Mouse (Mus musculus) forebrain, embryonic 11.5 days (tissue): Measurements from ENCODE around the gene Camk1d. TPM values are rescaled to one million over a fixed set of nuclear protein-coding genes. Genes with fewer than 3 reads are reported as not detected.

Experiments
- ATAC-seq: fragments of 200-750 bp; cut with Nextera tagmentation; replicated peaks from 2 replicates; pipeline ENCODE4 v1.8.0; 2017; ENCODE audit warnings: moderate TSS enrichment; ENCODE audit not compliant: low FRiP score
- DNase-seq: peaks from one replicate; pipeline ENCODE4 v3.0.0-alpha.2; 2017; ENCODE audit warnings: low spot score
- H3K27ac ChIP-seq: fragments of 300-500 bp; sonication (generic); 2 replicates; pipeline ENCODE4 v1.5.1; 2014; ENCODE audit warnings: low read depth, low read length
- H3K27me3 ChIP-seq: fragments of 300-500 bp; sonication (generic); 2 replicates; pipeline ENCODE4 v1.6.1; 2014; ENCODE audit warnings: mild to moderate bottlenecking, low read length, mixed read lengths; ENCODE audit not compliant: control insufficient read depth, insufficient read depth
- H3K36me3 ChIP-seq: fragments of 300-500 bp; sonication (generic); 2 replicates; pipeline ENCODE4 v1.6.1; 2014; ENCODE audit warnings: mild to moderate bottlenecking, low read length, moderate library complexity, mixed read lengths; ENCODE audit not compliant: control insufficient read depth, insufficient read depth
- H3K4me1 ChIP-seq: fragments of 300-500 bp; sonication (generic); replicated peaks from 2 replicates; pipeline ENCODE4 v1.6.1; 2014; ENCODE audit warnings: low read length, mixed read lengths; ENCODE audit not compliant: control insufficient read depth, insufficient read depth
- H3K4me2 ChIP-seq: fragments of 300-500 bp; sonication (generic); 2 replicates; pipeline ENCODE4 v1.6.1; 2014; ENCODE audit warnings: low read depth, mild to moderate bottlenecking, low read length, moderate library complexity, mixed read lengths; ENCODE audit not compliant: severe bottlenecking
- H3K4me3 ChIP-seq: fragments of 300-500 bp; sonication (generic); 2 replicates; pipeline ENCODE4 v1.5.1; 2014; ENCODE audit warnings: low read depth, low read length
- H3K9ac ChIP-seq: fragments of 300-500 bp; sonication (generic); 2 replicates; pipeline ENCODE4 v1.6.1; 2014; ENCODE audit warnings: low read length
- H3K9me3 ChIP-seq: fragments of 300-500 bp; sonication (generic); 2 replicates; pipeline ENCODE4 v1.6.1; 2016; ENCODE audit warnings: low read length, mixed read lengths; ENCODE audit not compliant: control insufficient read depth
- WGBS: fragments of 180-500 bp; shearing (Covaris S2); extraction: QIAGEN DNeasy Blood & Tissue Kit; methylation state at CpG from one replicate; pipeline ENCODE4 v1.1.7; 2014; 5-methylcytosine and 5-hydroxymethylcytosine counted together
- polyA plus RNA-seq: library from polyadenylated mRNA; unstranded; fragments of >200 nt; fragmentation: Nextera tagmentation; extraction: Ambion mirVana; gene quantifications from 2 replicates; pipeline ENCODE4 v1.2.1, GENCODE M21; 2014

Gene Camk1d
- polyA plus RNA-seq: 2.1 and 2.2 TPM in 2 replicates

- Histone ChIP-seq H3K27me3 (peaks cover 14% of the 10 kb centered on the region), H3K9me3 (no peaks in the 10 kb centered on the region; the same call in 1 of the 2 replicates)
Measured at GRCm38 (mm10) chr2:5714211-5715053, at the start of gene Camk1d. Gene Camk1d, minus strand, starts transcription at chr2:5714515.

GRCm38 (mm10) chr2:5762031-5762430 is 47.7 kb upstream of the Camk1d start:
- H3K27ac ChIP-seq: no peak overlapping the region
- no peak for ATAC-seq
- DNase-seq: no peak
- H3K9me3 ChIP-seq: no peaks in the 10 kb centered on the region
- no peak overlapping the region for H3K4me3 ChIP-seq
- WGBS: 87% methylated on average over 3 of the region's 3 CpGs
- H3K4me2 ChIP-seq: no peak overlapping the region
- H3K4me1 ChIP-seq: no peaks in the 10 kb centered on the region
- no peaks in the 10 kb centered on the region for H3K27me3 ChIP-seq
- no peak overlapping the region for H3K9ac ChIP-seq
- H3K36me3 ChIP-seq: no peaks in the 10 kb centered on the region

More at GRCm38 (mm10) chr2:5714211-5715053, at the start of gene Camk1d:
- DNase-seq: peak; percentile 87
- ATAC-seq: peak; percentile 76
- H3K27ac ChIP-seq: no peak within 1 kb of the TSS
- H3K4me3 ChIP-seq: peak within 1 kb of the TSS; percentile 70
- H3K9ac ChIP-seq: peak within 1 kb of the TSS; percentile 68
- peaks cover 7% of the 10 kb centered on the region; the same call in 1 of the 2 replicates for H3K4me1 ChIP-seq
- WGBS: under 1% methylated on average over 69 of the region's 80 CpGs
- no peaks in the 10 kb centered on the region for H3K36me3 ChIP-seq
- H3K4me2 ChIP-seq: peak within 1 kb of the TSS; percentile 100

DNA sequence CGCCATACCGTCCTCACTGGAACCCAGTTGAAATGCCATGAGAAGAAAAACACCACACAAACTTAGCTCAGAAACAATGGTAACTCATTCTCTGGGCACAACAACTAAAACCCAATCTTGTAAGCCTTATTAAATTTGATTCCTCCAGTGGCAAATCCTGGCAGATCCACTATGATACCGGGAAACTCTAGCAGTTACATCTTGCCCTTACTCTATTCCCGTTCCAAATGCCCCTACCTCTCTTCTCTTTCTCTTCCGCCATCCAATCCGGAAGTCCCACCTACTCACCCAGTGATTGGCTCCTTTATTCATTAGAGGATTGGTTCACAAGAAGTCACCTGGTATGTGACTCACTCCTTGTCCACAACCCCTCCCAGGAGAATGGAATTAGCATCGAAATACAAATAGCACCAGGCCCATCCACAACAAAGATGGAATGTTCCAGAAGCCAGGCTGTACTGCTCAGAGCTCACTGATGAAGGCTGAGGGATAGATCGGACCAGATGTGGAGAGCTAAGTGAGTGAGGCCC is 46.2 kb upstream of the Camk1d start:
- 90% methylated on average over 8 of the region's 8 CpGs for WGBS
- ATAC-seq (no peak), DNase-seq (no peak)
- H3K27ac ChIP-seq: no peak overlapping the region
- no peaks in the 10 kb centered on the region for H3K36me3 ChIP-seq
- H3K27me3 ChIP-seq: no peaks in the 10 kb centered on the region
- H3K4me1 ChIP-seq: no peaks in the 10 kb centered on the region
- no peaks in the 10 kb centered on the region for H3K9me3 ChIP-seq
- no peak overlapping the region for H3K9ac ChIP-seq
- H3K4me3 ChIP-seq: no peak overlapping the region
- H3K4me2 ChIP-seq: no peak overlapping the region

DNA sequence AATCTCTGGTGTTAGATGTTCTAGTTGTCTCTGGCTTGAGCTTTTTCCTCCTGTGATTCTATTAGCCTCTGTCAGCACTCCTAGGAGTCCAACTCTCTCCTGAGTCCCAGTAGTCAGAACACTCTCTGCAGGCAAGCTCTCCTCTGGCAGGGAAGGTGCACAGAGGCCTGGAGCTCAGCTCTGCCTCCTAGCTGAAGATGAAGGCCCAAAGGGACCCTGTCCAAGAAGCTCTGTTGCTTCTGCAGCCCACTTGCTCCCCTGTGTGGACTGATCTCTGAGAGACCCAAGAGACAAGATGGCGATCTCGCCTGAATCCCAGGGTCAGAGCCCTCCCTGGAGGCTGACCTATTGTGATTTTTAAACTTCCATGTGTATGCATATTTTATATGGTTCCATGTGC is 44.3 kb upstream of the Camk1d start:
- Histone ChIP-seq H3K9me3 (no peaks in the 10 kb centered on the region), H3K9ac (no peak overlapping the region), H3K36me3 (no peaks in the 10 kb centered on the region), H3K27ac (no peak overlapping the region), H3K27me3 (no peaks in the 10 kb centered on the region), H3K4me1 (no peaks in the 10 kb centered on the region), H3K4me2 (no peak overlapping the region), H3K4me3 (no peak overlapping the region)
- no peak for ATAC-seq
- DNase-seq: no peak
- 79% methylated on average over 2 of the region's 2 CpGs for WGBS

DNA sequence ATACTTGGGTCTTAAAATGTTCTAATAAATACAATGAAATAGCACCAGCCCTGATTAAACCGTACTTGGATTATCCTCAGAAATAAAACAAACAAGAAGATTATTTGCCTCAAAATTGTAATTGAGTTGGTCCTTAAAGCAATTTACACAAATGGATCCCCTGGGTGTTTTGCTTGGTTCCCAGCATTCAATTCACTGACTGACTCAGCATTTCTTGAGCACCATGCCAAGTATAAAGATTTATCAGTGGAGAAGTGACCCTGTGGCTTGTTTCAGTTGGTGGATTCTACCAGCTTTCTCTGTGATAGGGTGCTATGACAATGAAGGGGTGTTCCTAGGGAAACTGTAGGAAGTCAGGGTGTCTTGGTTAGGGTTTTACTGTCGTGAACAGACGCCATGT is 36.6 kb upstream of the Camk1d start:
- Histone ChIP-seq H3K4me1 (no peaks in the 10 kb centered on the region), H3K4me3 (no peak overlapping the region), H3K27me3 (no peaks in the 10 kb centered on the region), H3K4me2 (no peak overlapping the region), H3K9me3 (no peaks in the 10 kb centered on the region), H3K36me3 (no peaks in the 10 kb centered on the region), H3K27ac (no peak overlapping the region), H3K9ac (no peak overlapping the region)
- ATAC-seq (no peak), DNase-seq (no peak)
- 93% methylated on average over 3 of the region's 3 CpGs for WGBS

DNA sequence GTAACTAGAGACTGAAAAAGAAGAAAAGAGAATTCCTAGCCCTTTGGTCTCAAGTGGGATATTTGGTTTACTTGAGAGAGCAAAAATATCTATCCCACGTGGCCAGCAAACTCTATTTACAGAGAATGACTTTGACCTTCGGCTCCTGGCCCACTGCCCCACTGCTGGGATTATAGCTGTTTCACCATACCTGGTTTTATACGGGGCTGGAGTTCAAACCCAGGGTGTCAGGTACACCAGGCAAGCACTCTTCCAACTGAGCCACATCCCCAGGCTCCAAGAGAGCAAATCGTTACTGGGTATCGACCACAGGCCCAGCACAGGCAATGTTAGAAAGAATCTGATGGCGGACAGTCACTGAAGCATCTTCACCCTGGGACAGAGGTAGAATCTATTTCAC is 34.9 kb upstream of the Camk1d start:
- H3K4me2 ChIP-seq: no peak overlapping the region
- WGBS: 90% methylated on average over 6 of the region's 6 CpGs
- no peaks in the 10 kb centered on the region for H3K9me3 ChIP-seq
- no peak overlapping the region for H3K4me3 ChIP-seq
- ATAC-seq: no peak
- H3K27ac ChIP-seq: no peak overlapping the region
- H3K9ac ChIP-seq: no peak overlapping the region
- H3K4me1 ChIP-seq: no peaks in the 10 kb centered on the region
- H3K27me3 ChIP-seq: no peaks in the 10 kb centered on the region
- no peaks in the 10 kb centered on the region for H3K36me3 ChIP-seq
- DNase-seq: no peak

DNA sequence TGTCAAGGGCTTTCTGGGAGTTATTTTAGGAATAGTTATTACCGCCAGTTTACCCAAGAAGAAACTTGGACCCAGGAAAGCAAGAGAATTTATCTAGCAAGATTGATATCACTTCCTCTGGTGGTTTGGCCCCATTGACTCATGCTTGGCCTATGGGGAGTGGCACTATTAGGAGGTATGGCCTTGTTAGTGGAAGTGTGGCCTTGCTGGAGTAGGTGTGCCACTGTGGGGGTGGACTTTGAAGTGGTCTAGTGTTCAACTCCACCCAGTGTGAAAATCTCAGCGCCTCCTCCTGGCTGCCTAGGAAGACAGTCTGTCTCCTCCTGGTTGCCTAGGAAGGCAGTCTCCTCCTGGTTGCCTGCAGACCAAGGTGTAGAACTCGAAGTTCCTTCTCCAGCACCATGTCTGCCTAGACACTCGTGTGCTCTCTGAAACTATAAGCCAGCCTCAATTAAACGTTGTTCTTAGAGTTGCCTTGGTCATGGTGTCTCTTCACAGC is 33.3 kb upstream of the Camk1d start:
- H3K27ac ChIP-seq: no peak overlapping the region
- H3K36me3 ChIP-seq: no peaks in the 10 kb centered on the region
- WGBS: 82% methylated on average over 5 of the region's 5 CpGs
- no peak for DNase-seq
- no peak for ATAC-seq
- H3K4me1 ChIP-seq: no peaks in the 10 kb centered on the region
- H3K27me3 ChIP-seq: no peaks in the 10 kb centered on the region
- H3K9ac ChIP-seq: no peak overlapping the region
- no peak overlapping the region for H3K4me2 ChIP-seq
- H3K9me3 ChIP-seq: no peaks in the 10 kb centered on the region
- H3K4me3 ChIP-seq: no peak overlapping the region

DNA sequence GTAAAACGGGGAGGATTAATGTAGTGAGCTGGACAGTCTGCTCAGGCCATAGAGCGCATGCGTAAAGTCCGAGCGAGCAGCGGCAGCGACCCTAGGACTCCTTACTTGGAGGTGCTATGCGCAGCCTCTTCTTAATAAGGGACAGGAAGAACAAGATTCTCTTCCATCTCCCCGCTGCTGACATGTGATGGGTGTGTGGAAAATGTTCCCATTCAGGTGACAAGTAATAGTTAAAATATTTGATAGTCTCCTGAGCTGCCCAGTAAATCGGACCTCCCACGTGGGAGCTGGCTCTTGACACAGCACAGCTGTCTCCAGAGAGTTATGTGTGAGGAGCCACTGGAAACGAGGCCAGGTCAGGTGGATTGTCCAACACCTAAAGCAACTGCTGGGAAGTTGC is 32.2 kb upstream of the Camk1d start:
- Histone ChIP-seq H3K4me3 (no peak overlapping the region), H3K27ac (no peak overlapping the region), H3K36me3 (no peaks in the 10 kb centered on the region), H3K9ac (no peak overlapping the region), H3K4me1 (no peaks in the 10 kb centered on the region), H3K27me3 (no peaks in the 10 kb centered on the region), H3K9me3 (no peaks in the 10 kb centered on the region), H3K4me2 (no peak overlapping the region)
- no peak for DNase-seq
- WGBS: 87% methylated on average over 12 of the region's 12 CpGs
- ATAC-seq: no peak
